Mouse (Mus musculus) urinary bladder, adult 18-20 months (tissue): ENCODE measurements around the gene Glycam1.
A peak's percentile ranks its signal among the peaks of the same experiment; 100 is the strongest.
"Not testable (repeated sequence)": the region's sequence is repeated elsewhere in the genome, so short reads cannot be mapped to it uniquely, and the experiment has no call there.

ENCODE experiments used
- DNase-seq, 2 experiments: peaks; one replicate each; pipeline ENCODE4 v3.0.0; 2022; ENCODE audit warnings: low spot score in 2 of 2, mixed read lengths in 2 of 2

Gene Glycam1

GRCm38 (mm10) chr15:103564981-103565380 is at the start of gene Glycam1:
Gene Glycam1, minus strand, starts transcription at chr15:103565081.
- DNase-seq = no peak

DNA sequence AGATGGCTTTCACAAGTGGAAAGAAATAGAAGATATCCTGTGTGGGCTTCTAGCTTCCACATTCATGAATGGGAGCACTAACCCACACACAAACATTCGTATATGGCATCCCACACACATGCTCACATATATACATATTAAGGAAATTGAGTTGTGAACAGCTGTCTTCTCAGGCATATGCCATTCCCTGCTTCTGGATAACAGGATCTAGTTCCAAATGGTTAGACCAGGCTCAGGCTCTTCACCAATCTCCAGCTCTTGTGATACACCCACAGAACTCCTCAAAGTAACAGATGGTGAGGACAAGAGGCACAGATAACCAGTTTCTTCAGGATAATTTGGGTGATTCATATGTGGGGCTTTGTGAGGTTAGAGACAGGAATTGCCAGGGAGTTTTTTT is 39.6 kb upstream of the Glycam1 start:
- no peak for DNase-seq

GRCm38 (mm10) chr15:103590779-103591178 is 25.9 kb upstream of the Glycam1 start:
- no peak for DNase-seq

DNA sequence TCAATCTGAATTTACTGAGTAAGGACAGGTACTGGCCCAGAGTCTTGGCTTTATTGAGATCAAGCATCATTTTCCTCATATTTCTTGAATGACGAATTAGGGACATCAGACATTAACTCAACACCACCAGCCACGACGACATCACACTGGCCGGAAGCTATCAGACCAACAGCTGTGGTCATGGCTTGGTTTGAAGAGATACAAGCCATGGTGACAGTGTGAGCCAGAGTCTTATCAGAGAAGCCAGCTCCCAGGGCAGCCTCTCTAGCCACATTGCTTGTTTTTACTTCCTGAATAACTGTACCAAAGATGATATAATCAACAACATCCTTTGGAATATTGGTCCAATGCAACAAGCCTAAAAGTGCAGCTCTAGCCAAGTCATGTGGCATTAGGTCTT is 22.9 kb upstream of the Glycam1 start:
- DNase-seq = not testable (repeated sequence)

GRCm38 (mm10) chr15:103585876-103586275 is 21.0 kb upstream of the Glycam1 start:
- DNase-seq = no peak

- no peak for DNase-seq
Measured at GRCm38 (mm10) chr15:103552096-103552690, 12.7 kb downstream of the Glycam1 start.

- no peak for DNase-seq
Measured at GRCm38 (mm10) chr15:103551053-103551452, 13.8 kb downstream of the Glycam1 start.

- no peak for DNase-seq
Measured at GRCm38 (mm10) chr15:103549475-103549874, 15.4 kb downstream of the Glycam1 start.

DNA sequence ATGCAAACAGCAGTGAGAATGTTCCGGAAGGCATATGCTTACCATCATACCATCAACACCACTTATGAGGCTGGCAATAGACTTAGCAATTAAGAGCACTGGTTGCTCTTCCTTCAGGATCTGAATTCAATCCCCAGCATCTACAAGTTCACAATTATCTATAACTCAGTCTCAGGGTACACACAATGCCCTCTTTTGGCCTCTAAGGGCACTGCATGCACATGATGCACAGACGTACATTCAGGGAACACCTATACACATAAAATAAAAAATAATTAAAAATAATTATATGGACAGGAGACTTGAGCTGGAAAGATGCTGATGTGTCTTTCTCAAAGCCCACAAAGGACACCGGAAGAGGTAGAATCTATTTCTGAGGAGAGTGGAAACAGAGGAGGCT is 16.9 kb downstream of the Glycam1 start:
- no peak for DNase-seq

GRCm38 (mm10) chr15:103542526-103542925 is 22.4 kb downstream of the Glycam1 start:
- DNase-seq = no peak

DNA sequence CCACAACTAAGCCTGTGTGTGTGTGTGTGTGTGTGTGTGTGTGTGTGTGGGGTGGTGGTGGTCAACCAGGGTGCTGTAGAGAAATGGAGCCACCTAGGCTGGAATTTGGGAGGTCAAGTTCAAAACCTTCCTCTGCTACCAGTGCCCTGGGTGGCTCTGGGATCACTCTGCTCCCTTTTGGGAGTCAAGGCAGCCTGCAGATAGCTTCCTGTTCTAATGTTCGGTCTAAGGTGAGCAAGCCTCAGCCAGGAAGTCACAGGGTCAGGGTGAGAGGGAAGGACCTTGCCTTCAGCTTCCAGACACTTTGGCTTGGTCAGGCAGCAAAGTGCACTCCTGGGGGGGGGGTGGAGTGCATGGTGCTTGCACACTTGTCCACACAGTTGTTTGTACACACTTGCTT is 24.2 kb downstream of the Glycam1 start:
- DNase-seq = no peak

GRCm38 (mm10) chr15:103539259-103539658 is 25.6 kb downstream of the Glycam1 start:
- DNase-seq = no peak

DNA sequence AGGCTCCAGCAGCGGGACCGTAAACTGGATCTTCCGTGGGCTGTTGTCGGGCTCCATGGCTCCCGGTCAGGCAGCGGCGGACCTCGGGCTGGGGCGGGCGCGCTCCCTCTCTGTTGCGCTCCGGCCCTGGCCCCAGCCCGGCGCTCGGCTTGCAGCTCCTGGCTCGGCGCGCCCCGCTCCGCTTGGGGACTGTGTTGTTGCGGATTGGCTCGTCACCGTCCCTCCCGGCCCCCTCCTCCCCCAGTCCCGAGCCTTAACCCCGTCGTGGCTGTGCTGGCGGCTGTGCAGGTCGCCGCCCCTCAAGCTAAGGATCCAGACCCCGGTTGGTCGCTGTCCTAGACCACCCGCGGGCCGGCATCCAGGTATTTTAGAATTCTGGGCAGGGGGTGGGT is 27.1 kb downstream of the Glycam1 start, which contains the start of gene Ppp1r1a:
Gene Ppp1r1a (minus strand): TSS at position 182 of the 392 bp plus-strand sequence.
- peak in 1 of 2 experiments; percentile 21 for DNase-seq

- no peak for DNase-seq
Measured at GRCm38 (mm10) chr15:103537011-103537821, 27.7 kb downstream of the Glycam1 start.

DNA sequence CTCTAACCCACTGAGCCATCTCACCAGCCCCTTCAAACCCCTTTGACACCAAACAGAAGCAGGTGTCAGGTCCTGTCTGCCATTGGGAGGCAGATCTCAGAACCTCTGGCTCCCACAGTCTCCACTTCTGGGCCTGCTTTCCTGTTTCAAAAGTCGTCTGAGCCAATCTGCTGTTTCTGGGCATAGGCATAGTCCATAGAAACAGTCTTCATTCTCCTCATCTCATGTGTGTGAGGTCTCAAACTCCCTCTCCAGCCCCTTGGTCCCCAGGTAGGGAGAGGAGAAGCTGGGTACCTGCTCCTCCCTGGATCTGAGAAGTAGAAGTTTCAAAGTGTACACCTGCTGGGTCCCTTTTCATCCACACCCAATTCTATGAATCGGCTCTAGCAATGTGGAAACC is 28.4 kb downstream of the Glycam1 start:
- DNase-seq = no peak

GRCm38 (mm10) chr15:103535786-103536185 is 29.1 kb downstream of the Glycam1 start:
- DNase-seq = no peak

DNA sequence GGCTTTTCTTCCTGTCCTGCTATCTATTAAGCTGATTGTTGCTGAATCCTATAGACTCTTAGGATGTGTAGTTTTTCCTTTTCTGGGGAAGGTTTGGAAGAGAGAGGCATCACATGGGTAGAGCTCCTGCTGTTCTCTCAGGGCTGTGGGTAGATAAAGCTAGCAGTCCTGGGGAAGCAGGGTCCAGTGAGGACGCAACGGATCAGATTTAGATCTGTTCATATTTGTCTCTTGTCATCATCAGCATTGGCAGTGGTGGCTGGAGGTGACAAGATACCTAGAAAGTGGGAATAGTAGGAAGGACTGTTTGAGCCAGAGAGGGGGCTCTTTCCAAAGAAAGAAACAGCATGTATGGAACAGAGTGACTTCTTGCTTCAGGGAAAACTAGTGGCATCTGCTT is 29.9 kb downstream of the Glycam1 start:
- no peak for DNase-seq

GRCm38 (mm10) chr15:103534054-103534620 is 30.7 kb downstream of the Glycam1 start:
- DNase-seq = no peak

DNA sequence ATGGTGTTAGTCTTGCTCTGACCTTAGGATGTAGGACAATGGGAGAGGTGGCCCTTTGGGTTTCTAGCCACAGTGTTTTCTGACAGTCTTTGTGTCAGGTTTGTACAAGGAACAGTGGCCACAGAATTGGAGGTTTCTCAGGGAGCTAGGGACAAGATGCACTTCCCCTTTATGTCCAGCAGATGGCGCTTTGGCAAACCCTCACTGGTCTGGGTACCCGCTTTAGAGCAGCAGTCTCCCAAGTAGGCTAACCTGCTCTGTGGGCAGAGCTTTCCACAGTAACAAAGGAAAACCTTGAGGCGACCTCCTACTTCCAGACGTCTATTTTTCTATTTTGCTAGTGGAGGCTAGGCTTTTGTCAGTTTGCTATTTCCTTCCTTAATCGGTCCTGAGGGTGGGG is 34.5 kb downstream of the Glycam1 start:
- DNase-seq = no peak

DNA sequence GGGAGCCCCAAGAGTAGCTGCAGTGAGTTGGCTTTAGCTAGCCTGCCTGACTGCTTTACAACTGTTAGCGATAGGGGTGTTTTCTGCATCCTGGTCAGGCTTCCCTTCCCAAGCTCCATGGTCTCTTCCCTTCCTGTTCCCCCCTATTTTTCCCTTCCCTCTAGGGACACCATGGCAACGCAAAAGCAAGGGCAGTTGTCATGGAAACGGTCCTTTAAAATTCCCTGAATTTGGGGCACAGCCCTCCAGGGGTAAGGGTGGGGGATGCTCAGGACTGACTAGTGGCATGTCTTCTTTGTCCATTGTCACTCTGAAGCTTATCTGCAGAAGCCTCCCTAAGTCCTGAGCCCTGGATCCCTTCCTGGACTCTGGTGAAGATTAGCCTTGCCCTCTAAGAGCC is 41.7 kb downstream of the Glycam1 start:
- no peak for DNase-seq

DNA sequence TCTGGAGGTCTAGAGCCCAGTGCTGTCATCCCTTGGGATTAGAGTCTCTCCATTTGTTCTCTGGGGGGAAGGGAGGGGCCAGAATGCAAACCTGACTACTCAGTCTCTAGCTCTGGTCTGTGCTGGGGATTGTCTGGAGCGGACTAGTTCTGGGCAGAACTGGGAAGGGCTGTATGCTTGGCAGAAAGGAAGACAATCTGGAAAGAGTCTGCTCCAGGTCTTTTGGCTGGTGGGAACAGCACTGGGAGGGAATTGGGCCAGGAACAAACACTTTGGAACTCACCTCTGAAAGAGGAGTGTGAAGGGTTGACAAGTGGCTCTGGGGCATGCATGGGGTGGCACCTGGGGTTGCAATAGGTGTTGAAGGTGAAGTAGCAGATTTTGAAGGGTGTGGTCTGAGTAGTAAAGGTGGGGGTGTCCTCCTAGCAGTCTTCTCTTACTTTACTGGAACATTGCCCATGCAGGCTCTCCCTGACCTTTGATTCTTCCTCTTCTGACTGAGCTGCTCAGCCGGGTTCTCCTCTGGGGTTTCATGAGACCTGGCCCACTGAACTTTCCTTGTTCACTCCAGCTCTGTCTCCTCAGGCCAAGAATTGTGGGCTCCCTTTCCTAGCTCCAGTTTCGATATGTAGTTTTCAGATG is 42.3 kb downstream of the Glycam1 start:
- DNase-seq = no peak
